Mouse (Mus musculus) gastrocnemius, postnatal 10 days (tissue): ENCODE results near the gene Scin. TPM values are rescaled to one million over a fixed set of nuclear protein-coding genes. Genes with fewer than 3 reads are reported as not detected.

ENCODE experiments used
- DNase-seq: peaks from one replicate; pipeline ENCODE4 v3.0.0; 2021; ENCODE audit warnings: mixed read lengths
- total RNA-seq, 2 experiments: library from RNA; stranded (reverse); gene quantifications; 2 replicates each; pipeline ENCODE4 v1.2.3; 2021

Scin gene
- total RNA-seq, 2 experiments from 2014 or later: 0.82 to 1.3 TPM

GRCm38 (mm10) chr12:40108143-40108542, 25.9 kb downstream of the Scin start:
- no peak for DNase-seq

- no peak for DNase-seq
These were observed 27.2 kb downstream of the Scin start for GRCm38 (mm10) chr12:40106874-40107273.

DNA sequence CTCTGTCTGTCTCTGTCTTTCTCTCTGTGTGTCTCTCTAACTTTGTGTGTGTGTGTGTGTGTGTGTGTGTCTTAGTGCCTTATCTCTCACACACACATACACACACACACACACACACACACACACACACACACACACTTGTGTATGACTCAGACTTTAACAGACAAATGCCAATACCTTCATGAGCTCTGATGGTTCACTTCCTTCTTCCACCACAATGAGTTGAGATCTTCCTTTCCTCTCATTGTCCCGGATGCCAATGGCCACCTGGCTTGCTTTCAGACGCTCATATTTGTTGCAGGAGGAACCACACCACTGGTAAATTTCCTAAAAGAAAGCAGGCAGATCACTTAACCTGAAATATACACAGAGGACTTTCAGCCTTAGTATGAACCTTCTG, 29.3 kb downstream of the Scin start:
- no peak for DNase-seq

GRCm38 (mm10) chr12:40102359-40102758, 31.7 kb downstream of the Scin start:
- DNase-seq: no peak

- no peak for DNase-seq
These were observed 34.6 kb downstream of the Scin start for GRCm38 (mm10) chr12:40099407-40099806.

DNA sequence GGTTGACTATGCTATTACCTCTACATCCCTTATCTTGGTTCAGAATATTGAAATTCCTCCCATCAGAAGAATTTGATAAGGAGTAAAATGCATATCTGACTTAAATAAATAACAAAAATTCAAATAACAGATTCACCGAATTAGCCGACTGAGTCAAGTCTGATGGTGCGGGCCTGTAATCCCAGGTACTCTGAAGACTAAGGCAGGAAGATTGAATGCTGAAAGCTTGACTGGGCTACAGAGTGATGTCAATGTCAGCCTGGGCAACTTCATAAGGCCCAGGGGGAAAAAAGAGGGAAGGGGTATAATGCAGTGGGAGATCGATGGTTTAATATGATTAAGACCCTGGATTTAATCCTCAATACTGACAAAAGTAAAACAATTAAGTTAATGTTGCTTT, 36.6 kb downstream of the Scin start:
- no peak for DNase-seq

DNA sequence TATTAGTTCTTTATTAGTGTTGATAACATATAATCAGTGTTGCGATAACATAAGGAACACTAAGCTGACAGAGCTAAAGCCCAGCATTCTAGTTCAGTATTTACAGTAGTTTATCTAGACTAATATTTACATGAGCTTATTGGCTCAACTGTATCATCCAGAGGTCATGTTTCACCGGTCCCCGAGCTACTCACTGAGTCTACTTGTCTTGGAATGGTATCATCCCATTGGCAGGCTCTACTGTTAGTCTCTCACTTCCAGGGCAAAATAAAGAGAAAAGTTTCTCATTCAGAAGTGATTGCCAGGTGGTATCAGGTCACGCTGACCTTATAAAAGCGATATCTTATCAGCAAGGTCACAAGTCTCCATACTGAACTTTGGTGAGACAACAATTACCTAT, 37.0 kb downstream of the Scin start:
- DNase-seq: no peak

DNA sequence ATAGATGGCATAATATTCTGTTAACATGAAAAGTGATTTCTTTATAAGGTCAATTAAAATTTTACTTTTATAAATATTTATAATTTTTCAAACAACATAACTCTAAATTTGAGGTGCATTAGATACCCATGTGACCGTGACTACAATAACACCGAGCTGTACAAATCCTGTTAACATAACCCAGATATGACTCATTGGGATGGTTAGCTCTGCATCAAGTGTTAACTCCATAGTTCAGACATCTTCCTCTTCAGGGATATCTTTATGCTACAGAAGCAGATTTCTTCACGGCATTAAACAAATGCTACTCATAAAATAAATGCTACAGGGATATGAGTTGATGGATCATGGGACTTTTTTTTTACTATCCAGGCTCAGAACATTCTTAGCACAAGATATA, 37.6 kb downstream of the Scin start:
- no peak for DNase-seq

DNA sequence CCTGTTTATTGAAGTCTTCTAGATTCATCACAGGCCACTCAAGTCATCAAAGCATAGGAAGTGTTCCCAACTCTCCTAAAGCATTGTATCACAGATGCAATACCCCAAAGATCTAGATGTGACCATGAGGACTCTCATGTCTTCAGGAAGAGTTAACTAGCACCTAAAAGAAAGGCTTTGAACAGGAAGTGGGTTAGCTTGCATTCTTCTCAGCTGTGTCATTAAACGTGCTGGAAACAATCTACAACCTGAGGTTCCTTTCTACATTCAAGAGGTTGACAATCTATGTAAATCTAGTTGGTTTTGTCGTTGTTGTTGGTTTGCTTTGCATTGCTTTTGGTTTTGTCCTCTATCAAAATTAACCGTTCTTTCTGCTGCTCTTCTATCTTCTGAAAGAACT, 44.0 kb downstream of the Scin start:
- no peak for DNase-seq

DNA sequence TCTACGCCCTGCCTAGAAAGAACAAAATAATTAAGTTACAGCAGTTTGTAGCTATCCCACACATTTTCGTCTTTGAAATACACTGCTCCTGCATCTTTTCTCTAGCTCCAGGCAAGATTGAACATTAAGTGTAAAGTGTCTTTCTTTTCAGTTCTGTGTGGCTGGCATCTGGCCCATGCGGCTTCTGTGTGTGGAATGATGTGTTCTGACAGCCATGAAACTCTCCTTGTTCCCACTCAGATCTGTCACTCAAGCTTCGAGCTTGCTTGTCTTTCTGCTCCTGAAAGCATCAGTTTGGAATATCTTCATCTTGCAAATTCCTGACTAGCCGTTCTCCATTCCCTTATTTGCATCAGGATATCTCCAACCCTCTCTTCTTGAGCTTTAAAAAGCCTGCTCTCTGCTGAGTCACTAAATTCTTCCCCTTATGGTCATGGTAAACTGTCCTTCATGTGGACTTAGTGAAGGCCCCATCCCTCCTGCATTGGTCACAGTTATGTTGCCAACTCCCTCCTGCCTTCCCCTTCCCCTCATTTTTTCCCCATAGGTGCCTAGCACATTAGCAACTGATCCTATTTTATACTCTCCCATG, 48.2 kb downstream of the Scin start:
- DNase-seq: no peak

- DNase-seq: no peak
These were observed 51.4 kb downstream of the Scin start for GRCm38 (mm10) chr12:40082453-40083238.

- no peak for DNase-seq
These were observed 52.0 kb downstream of the Scin start for GRCm38 (mm10) chr12:40082048-40082447.

DNA sequence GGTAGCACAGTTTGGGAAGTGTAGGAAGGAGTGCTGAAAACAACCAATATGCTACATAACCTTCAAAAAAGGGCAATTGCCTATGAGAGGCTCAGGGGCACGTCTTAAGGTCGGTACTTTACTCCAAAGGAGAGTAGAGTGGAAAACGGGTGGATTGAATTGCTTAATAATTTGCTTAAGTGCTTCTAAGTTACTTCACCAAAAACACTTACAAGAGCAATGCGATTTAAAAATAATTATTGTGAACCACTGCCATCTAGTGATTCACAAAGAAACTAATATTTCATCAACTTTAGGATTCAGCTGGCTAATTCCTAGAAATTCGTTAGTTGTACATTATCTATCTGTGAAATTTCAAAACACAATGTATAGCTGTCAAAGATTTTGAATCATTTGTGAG, 60.4 kb downstream of the Scin start:
- DNase-seq: no peak

DNA sequence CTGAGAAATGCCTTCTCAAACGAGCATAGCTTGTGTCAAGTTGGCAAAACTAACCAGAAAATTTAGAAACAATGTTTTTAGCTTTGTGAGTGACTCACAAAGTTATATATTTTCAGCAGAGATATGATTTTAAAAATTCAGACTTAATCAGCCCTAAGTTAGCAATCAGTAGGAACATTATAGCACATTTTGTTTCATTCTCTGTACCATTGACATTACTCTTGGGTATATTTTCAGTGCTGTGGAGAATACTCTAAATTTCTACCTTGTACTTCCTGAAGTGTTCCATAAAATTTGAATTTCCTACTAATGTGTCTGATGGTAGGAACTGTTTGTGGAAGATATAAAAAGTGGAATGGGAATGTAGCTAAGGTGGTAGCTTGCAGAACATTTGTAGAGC, 87.0 kb downstream of the Scin start:
- no peak for DNase-seq

DNA sequence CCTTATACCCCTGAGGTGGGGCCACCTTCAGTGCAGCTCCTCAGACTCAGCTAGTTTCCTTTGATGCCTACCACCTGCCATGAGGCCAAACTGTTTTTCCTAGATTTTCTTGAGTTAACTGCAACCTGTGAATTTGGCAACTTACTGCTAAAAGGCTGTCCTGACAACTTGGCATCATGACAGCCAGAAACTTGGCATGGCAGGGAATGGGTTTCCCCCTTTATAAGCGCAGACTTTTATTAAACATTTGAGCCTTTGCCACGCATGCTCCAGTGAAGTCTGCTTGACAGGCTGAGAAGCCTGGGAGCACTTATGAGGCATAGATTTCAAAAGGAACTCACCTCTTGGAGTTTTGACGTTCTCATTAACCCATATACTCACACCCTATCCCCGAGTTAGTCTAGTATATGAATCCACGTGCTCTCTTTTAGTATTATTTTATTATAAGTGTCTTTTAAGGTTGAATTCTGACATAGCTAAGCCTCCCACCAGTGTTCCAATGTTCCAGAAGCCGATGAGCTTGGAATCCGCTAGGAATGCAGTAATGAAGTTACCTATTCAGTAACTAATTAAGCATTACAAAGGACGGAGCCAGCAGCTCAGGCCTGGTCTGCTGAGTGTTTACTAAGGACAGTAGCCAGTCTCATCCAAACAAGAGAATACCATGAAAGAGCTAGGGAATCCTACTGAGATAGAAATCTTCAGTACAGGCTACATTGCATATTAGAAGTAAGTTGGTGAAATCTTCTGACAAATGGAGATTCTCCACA, 90.0 kb downstream of the Scin start:
- DNase-seq: no peak

DNA sequence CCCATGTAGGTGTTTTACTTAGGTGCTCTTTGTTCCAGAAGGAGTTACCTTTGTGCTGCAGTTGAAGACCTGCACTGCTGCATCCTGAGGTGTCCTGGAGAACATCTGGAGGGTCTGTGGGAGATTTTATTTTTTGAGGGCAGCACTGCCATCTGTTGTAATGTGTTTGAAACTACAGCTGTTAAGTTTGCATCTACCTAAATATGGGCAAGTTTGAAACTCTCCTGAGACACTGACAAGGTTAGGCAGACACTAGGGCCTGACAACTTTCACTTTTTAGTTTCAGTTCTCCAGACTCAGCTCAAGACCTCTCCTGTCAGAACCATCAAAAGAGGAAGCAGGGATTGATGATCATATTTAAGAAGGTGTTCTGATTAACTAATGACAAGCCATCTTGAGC, 94.0 kb downstream of the Scin start:
- DNase-seq: no peak

- peak; percentile 90 for DNase-seq
These were observed 96.1 kb downstream of the Scin start, which contains the start of gene Arl4a for GRCm38 (mm10) chr12:40037876-40038463. Gene Arl4a, minus strand, starts transcription at chr12:40038025.

GRCm38 (mm10) chr12:40037226-40037813, 96.7 kb downstream of the Scin start:
- peak; percentile 99 for DNase-seq

GRCm38 (mm10) chr12:40036666-40037065, 97.4 kb downstream of the Scin start:
- DNase-seq: no peak

DNA sequence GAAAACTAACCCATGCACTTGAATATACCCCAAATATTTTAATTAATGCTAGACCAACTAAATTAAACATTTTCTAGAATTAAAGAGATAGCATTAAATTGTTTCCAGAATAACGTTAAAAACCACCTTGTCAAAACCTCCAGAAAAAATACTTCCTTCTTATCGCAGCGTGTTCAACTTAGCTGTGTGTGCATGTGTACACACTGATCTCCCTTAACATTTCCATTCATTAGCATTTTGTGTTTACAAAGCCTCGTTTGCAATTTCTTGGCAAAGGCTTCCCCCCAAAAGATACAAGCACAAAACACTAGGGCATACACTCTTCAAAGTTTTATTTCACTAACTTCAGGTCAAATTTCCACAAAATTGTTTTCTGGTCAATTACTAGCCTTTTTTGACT, 98.5 kb downstream of the Scin start:
- DNase-seq: no peak

DNA sequence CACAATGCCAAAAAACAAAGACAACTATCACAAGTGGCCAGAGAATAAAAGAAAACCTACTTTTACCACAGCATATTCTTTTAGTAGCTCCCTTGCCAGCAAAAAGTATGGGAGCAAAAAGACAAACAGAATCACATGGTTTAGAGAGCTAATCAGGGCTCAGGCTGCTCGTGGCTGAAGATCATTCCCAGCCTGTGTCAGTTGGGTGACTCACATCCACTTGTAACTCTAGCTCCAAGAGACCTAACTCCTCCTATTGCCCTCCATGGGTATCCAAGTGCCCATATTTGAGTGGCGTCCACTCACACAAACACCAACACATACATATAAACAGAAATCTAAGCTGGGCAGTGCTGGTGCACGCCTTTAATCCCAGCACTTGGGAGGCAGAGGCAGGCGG, 104.8 kb downstream of the Scin start:
- no peak for DNase-seq

DNA sequence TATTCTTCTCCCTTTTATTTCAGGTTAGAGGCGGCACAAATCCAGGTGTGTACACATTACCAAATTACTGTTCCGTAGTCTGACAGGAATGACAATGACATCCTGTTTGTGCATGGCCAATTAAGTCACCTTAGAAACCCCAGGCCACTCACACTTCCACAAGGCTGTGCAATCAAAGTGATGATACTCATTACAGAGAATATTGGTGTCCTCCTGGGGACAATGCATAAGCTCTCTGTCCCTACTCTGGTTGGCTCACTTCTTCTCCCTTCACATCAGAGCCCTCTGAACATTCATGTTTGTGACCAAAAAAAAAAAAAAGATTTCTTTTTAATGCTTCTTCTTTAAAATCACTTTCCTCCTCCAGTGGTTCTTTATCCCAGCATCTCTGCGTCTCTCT, 106.2 kb downstream of the Scin start:
- DNase-seq: no peak

- no peak for DNase-seq
These were observed 106.6 kb downstream of the Scin start for GRCm38 (mm10) chr12:40027444-40027843.
